Mouse (Mus musculus) embryo, embryonic 10 days (tissue): ENCODE measurements around the gene Eefsec.

Experiments used
- DNase-seq: peaks from one replicate; pipeline ENCODE4 v3.0.0-alpha.2; 2015; ENCODE audit warnings: low spot score

Eefsec gene

DNA sequence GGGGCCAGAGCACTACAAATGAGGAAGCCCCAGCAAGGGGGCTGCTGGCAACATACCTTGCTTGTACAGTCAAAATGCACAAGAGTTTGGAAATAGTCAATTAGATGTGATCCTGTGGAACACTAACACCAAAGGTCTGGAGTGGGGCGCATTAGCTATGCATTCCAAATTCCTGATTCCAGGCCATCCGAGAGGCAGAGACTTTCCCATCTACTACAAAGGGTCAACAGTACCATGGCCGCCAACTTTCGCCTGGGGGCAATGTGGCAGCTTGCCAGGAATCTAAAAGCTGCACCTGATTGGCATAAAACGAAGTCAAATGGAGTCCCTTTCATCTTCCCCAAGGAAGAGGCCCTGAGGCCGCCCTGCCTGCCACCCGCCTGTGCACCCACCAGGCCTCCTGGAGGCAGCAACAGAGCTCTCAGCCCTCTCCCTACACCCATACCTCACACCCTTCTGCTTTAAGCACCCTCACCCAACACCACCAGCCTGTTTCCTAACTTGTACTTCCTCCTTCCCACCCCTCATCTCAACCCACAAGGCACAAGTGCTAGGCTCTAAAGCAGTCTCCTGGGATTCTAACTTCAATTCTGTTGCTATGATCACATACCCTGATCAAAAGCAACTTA, 30.1 kb downstream of the Eefsec start:
- DNase-seq: peak; percentile 11

DNA sequence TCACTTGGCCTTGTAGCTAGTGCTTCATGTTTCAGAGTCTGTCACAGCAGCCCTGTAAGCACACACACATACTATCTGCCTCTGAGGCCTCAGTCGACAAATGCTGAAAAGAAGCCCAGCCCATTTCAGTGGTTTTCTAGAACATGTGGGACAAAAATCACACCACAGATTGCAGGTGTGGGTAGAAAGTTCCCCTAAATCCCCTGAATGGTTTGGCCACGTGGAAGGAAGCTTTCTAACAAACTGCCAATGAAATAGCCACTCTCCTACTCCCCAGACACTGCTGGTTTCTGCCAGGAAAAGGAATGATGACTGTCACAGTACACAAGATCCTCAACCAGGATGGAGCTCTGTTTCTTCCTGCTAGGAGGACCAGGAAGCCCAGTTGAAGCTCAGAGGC, 33.7 kb downstream of the Eefsec start:
- no peak for DNase-seq

DNA sequence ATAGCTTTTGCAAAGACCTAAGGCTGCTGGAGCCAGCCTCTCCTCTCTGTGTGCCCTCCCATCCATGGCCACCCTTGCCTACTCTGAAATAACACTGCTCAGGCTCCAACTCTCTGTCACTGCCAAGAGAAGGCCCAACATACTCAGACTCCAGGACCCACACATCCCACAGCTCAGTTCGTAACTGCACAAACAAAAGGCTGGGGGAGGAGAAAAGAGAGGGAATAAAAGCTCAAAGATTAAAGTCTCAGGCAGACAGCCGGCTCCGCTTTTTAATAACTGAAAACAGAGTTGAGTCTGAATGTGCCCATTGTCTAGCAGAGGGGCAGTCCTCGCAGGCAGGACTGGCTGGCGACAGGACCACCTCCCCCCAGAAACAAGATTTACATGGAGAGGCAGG, 36.8 kb downstream of the Eefsec start:
- DNase-seq: no peak

DNA sequence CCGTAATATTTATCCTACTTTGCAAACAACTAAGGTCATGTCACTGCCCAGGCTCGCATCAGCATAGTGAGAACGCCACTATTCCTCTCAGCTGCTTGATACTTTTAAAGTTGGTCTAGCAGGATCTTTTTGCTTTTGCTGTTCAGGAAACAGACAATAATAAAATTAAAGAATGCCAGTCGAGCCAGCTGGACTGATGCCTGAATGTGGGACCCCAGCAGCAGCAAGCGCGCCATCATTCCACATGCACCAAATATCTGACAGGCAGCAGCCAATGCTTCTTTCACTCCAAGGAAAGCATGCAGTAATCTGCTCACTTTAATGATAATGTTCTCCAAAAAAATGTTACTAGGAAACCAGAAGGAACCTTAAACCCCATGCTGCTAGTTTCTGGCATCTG, 45.9 kb downstream of the Eefsec start:
- no peak for DNase-seq

DNA sequence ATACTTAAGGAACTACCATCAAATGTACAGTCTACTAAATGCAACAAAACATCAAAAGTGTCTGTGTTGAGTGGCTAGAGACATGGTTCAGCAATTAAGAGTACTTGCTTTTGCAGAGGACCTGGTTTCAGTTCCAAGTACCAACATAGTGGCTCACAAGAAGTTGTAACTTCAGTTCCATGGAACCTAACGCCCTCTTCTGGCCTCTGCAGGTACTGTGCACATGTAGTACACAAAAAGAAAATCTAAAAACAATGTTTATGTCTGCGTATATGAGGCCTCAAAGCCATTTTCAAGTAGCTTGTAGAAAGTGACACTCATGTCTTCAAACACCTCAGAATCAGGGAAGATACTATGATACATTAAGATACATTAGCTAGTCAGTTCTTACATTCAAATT, 48.4 kb downstream of the Eefsec start:
- DNase-seq: no peak

DNA sequence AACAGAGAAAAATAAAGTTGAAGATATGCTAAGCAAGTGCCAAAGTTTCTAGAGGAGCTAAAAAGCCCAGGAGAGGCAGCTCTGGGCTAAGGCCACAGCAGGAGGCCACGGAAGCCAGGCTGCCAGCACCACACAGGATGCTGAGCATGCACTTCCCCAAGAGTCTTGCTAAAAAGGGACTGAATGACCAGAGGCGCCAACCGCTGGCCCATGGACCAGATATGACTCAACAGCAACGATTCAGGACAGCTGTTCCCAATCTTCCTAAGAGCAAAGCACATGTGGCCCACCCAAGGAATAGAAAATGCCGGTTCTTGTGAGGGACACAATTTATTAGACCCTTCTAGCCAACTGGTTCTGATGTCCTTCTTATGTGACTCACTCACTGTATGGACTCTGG, 57.4 kb downstream of the Eefsec start:
- DNase-seq: peak; percentile 15

DNA sequence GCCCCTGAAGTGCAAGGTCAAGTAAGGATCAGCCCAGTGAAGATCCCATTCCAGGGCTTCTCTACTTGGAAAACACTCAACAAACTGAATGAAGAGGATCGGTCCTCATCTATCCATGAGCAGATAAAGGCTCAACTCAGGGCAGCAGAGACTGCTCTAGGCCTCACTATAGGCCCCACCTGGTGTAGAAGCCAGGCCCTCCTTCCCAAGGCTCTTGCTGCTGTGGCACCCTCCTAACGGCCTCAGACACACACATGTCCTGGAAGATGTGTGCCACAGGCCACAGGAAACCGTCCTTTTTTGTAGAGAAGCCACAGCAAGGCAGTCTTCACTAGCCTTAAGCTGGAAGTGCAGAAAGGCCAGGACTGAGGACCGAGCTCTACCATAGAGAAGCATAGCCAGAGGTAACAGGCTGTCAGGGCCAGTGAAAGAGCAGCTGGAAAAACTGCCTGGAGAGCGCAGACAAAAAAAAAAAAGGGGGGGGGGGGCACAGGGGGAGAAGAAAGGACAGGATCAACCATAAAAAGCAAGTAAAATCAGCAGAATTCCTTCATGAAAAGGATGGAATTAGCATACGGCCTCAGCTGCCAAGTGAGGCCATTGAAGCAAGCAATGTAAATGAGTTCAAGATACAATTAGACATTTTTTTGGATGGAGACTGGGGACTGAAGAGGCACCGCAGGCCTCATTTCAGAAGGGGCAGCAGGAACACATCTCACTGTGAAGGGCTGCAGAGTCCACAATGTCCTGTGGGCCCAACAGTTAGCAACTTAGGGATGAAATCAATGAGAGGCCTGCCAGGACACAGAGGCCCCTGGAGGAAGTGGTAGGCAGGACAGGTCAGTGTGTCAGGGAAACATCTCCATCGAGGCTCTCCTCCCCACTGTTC, 58.3 kb downstream of the Eefsec start:
- no peak for DNase-seq

- DNase-seq: peak; percentile 32
These were observed 61.8 kb downstream of the Eefsec start for GRCm38 (mm10) chr6:88384420-88385053.

DNA sequence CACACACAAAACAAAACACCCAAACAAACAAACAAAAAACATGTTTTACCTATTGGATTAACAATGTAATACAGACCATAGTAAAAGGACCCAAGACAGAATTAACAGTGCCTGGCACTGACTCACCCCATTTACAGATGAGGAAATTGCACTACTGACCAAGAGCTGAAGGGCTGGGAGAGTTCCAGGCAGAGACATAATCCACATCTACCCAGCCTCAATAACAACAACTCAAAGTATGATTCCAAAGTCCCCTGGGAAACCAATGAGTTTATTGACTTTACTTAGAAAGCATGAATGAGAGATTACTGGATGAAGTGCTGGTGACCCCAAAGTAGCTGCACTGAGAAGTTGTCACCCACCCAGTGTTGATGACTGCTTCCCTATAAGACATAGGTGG, 62.6 kb downstream of the Eefsec start:
- DNase-seq: no peak

GRCm38 (mm10) chr6:88379756-88380155, 66.6 kb downstream of the Eefsec start:
- peak; percentile 57 for DNase-seq

DNA sequence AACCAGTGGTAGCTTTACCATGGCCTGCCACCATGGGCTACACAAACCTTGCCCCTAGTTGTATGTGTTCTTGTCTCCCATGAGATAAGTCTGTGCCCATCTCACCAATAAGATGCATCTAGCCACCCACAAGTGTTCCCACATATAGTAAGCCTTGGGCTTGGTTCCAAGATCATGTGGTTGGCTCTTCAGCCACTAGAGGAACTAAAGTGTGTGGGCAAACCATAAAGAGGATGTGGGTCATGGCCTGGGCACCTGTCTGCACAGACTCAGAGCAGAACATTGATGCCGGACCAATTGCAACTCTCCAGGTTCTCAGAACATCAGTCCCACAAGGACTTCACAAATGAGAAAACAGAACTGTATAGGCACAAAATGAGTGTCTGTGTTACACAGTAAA, 67.5 kb downstream of the Eefsec start:
- DNase-seq: no peak

- no peak for DNase-seq
These were observed 72.1 kb downstream of the Eefsec start for GRCm38 (mm10) chr6:88374247-88374646.

- no peak for DNase-seq
These were observed 76.3 kb downstream of the Eefsec start for GRCm38 (mm10) chr6:88369851-88370635.

GRCm38 (mm10) chr6:88363475-88364012, 82.8 kb downstream of the Eefsec start:
- no peak for DNase-seq

GRCm38 (mm10) chr6:88361096-88361495, 85.2 kb downstream of the Eefsec start:
- no peak for DNase-seq

DNA sequence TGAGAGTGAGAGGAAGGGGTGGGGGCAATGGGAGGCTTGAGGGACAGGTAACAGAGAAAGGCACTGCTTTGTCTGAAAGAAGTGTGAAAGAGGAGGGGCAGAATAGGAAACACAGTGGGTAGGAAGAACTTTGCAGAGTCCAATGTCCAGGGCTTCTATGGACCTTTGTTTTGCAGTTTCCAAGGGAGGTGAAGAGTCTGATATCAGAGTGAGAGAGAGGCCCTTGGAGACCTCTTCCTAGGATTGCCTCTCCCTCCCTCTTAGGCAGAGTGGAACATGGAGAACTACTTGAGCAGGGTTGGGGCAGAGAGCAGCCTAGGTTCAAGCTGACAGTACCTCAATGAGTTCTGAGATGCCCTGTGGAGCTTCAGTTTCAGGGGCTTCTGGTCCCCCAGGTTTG, 88.1 kb downstream of the Eefsec start:
- DNase-seq: no peak

DNA sequence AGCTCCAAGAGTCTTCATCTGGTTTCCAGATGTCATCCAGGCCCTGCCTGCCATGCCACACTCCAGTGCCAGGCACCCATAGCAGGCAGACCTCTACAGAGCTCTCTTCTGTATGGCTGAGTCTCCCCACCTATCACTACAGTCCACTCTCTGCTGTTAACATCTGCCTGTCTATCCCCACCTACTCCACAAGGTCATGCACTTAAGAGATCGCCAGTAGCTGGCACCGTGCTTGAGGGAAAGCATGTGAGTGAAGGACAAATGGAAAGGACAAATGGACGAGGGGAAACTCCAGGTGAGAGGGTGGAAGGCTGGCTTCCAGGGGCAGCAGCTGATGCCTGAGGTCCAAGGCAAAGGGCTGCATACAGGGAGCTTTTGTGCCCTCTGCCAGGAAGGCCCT, 90.5 kb downstream of the Eefsec start:
- DNase-seq: no peak

GRCm38 (mm10) chr6:88352541-88352940, 93.8 kb downstream of the Eefsec start:
- DNase-seq: peak; percentile 63

DNA sequence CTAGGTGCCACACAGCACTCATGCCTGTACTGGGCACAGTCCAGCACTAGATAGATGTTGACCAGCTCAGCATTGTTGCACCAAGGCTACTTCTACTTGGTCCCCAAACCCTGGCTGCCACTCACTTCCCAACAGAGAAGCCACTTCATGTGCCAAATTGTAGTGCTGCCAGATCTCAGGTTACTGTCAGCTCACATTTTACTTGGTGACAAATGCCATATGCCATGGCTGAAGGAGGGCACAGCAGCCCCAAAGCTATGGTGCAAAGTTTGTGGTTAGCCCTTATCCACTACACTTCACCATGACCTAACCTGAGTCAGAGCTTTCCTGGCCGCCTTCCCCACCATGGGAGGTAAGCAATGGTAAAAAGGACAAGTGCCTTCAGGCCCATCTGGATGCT, 99.6 kb downstream of the Eefsec start:
- DNase-seq: no peak

GRCm38 (mm10) chr6:88345311-88345710, 101.0 kb downstream of the Eefsec start:
- DNase-seq: no peak

GRCm38 (mm10) chr6:88343485-88344450, 102.6 kb downstream of the Eefsec start:
- peak; percentile 83 for DNase-seq
